Mouse (Mus musculus) layer of hippocampus, adult 18-20 months (tissue): ENCODE results near the gene Pdcd4. TPM values are rescaled to one million over a fixed set of nuclear protein-coding genes. Genes with fewer than 3 reads are reported as not detected.
"Not testable (repeated sequence)": the region's sequence is repeated elsewhere in the genome, so short reads cannot be mapped to it uniquely, and the experiment has no call there.

Experiments
- DNase-seq, 2 experiments: peaks; one replicate each; pipeline ENCODE4 v3.0.0; 2022; ENCODE audit warnings: low spot score in 2 of 2
- total RNA-seq, 2 experiments: library from RNA; stranded (reverse); gene quantifications; 2 replicates each; pipeline ENCODE4 v1.2.3; 2021

Gene Pdcd4
- total RNA-seq, 2 experiments from 2014 or later: 118 to 123 TPM

- DNase-seq: no peak
Observed at GRCm38 (mm10) chr19:53899941-53900610, 8.0 kb downstream of the Pdcd4 start.

- no peak for DNase-seq
Observed at GRCm38 (mm10) chr19:53901931-53902738, 10.1 kb downstream of the Pdcd4 start.

- peak; percentile 92 to 97 for DNase-seq
Observed at GRCm38 (mm10) chr19:53902739-53903487, 10.9 kb downstream of the Pdcd4 start.

- DNase-seq: peak; percentile 42 to 67
Observed at GRCm38 (mm10) chr19:53903507-53904321, 11.7 kb downstream of the Pdcd4 start.

- DNase-seq: no peak
Observed at GRCm38 (mm10) chr19:53904833-53905480, 12.9 kb downstream of the Pdcd4 start.

- DNase-seq: no peak
Observed at GRCm38 (mm10) chr19:53906033-53906702, 14.1 kb downstream of the Pdcd4 start.

GRCm38 (mm10) chr19:53906703-53907070, 14.7 kb downstream of the Pdcd4 start:
- DNase-seq: not testable (repeated sequence)

- DNase-seq: no peak
Observed at GRCm38 (mm10) chr19:53914950-53915349, 22.9 kb downstream of the Pdcd4 start.

GRCm38 (mm10) chr19:53919541-53919940, 27.5 kb downstream of the Pdcd4 start:
- DNase-seq: no peak

GRCm38 (mm10) chr19:53921996-53922395, 30.0 kb downstream of the Pdcd4 start:
- not testable (repeated sequence) for DNase-seq

- DNase-seq: peak in 1 of 2 experiments; percentile 35
Observed at GRCm38 (mm10) chr19:53925338-53925751, 33.3 kb downstream of the Pdcd4 start.

- no peak for DNase-seq
Observed at GRCm38 (mm10) chr19:53926705-53927104, 34.7 kb downstream of the Pdcd4 start.

- no peak for DNase-seq
Observed at GRCm38 (mm10) chr19:53929218-53929617, 37.2 kb downstream of the Pdcd4 start.

- DNase-seq: no peak
Observed at GRCm38 (mm10) chr19:53933050-53933449, 41.0 kb downstream of the Pdcd4 start.

- DNase-seq: no peak
Observed at GRCm38 (mm10) chr19:53934046-53934445, 42.0 kb downstream of the Pdcd4 start.

- DNase-seq: no peak
Observed at GRCm38 (mm10) chr19:53939467-53939866, 47.4 kb downstream of the Pdcd4 start.

- DNase-seq: peak in 1 of 2 experiments; percentile 57
Observed at GRCm38 (mm10) chr19:53941139-53941538, 49.1 kb downstream of the Pdcd4 start.

GRCm38 (mm10) chr19:53942342-53942741, 50.3 kb downstream of the Pdcd4 start:
- DNase-seq: no peak
